Mouse (Mus musculus) embryonic facial prominence, embryonic 12.5 days (tissue): ENCODE data around the gene Gas7. TPM values are rescaled to one million over a fixed set of nuclear protein-coding genes. Genes with fewer than 3 reads are reported as not detected.

Experiments used
- polyA plus RNA-seq: library from polyadenylated mRNA; unstranded; fragments of >200 nt; fragmentation: Nextera tagmentation; extraction: Ambion mirVana; gene quantifications from 2 replicates; pipeline ENCODE4 v1.2.1, GENCODE M21; 2016

Gene Gas7
- polyA plus RNA-seq, 1 experiment from 2014 or later, result 5.5 TPM

Other genes with a start within 250 kb of the Gas7 start
- 0.05 and 0.24 TPM in 2 replicates for gene Myh4, start 217.4 kb upstream of the Gas7 start, polyA plus RNA-seq
- 4.4 and 7.4 TPM in 2 replicates for gene Myh8, start 178.3 kb upstream of the Gas7 start, polyA plus RNA-seq
- 0.12 TPM in 1 of 2 replicates, not detected in the other for gene Myh13, start 133.8 kb upstream of the Gas7 start, polyA plus RNA-seq
- gene Rcvrn, start 239.9 kb downstream of the Gas7 start, polyA plus RNA-seq, result not detected in 2 replicates